Mouse (Mus musculus): ENCODE measurements around the gene Zkscan16.

- TF ChIP-seq POLR2A (IDR thresholded peaks at IDR 0.05; ENCODE audit: insufficient read depth, low read depth, low read length) (no peak), CTCF (IDR thresholded peaks at IDR 0.05; ENCODE audit: insufficient read depth, low read depth, low read length) (no peak)
Measured at GRCm38 (mm10) chr4:58942942-58943341, 486 bp upstream of the Zkscan16 start.

Data from olfactory bulb, adult 2 months (tissue).